Mouse (Mus musculus): Measurements from ENCODE around the gene Hoxa6. TPM values are rescaled to one million over a fixed set of nuclear protein-coding genes. Genes with fewer than 3 reads are reported as not detected.
A peak's percentile ranks its signal among the peaks of the same experiment; 100 is the strongest.

The Hoxa6 gene
- total RNA-seq, 4 experiments from 2014 or later = 3.6 to 9.5 (median 5.2) TPM

- DNase-seq = no peak
Measured at GRCm38 (mm10) chr6:52196811-52197210, 11.7 kb downstream of the Hoxa6 start.

- DNase-seq = no peak
Measured at GRCm38 (mm10) chr6:52194690-52195089, 13.8 kb downstream of the Hoxa6 start.

- peak; percentile 83 for DNase-seq
Measured at GRCm38 (mm10) chr6:52191860-52192550, 16.5 kb downstream of the Hoxa6 start.

- no peak for DNase-seq
Measured at GRCm38 (mm10) chr6:52190906-52191810, 17.4 kb downstream of the Hoxa6 start, which contains the start of gene Hoxa4. Gene Hoxa4, minus strand, starts transcription at chr6:52191753.

- DNase-seq = no peak
Measured at GRCm38 (mm10) chr6:52190410-52190809, 18.1 kb downstream of the Hoxa6 start.

- DNase-seq = no peak
Measured at GRCm38 (mm10) chr6:52189909-52190308, 18.6 kb downstream of the Hoxa6 start.

GRCm38 (mm10) chr6:52189172-52189591 lies 19.3 kb downstream of the Hoxa6 start:
- no peak for DNase-seq

GRCm38 (mm10) chr6:52186500-52186899 lies 22.0 kb downstream of the Hoxa6 start:
- no peak for DNase-seq

- no peak for DNase-seq
Measured at GRCm38 (mm10) chr6:52185834-52186233, 22.7 kb downstream of the Hoxa6 start.

- DNase-seq = no peak
Measured at GRCm38 (mm10) chr6:52185222-52185621, 23.3 kb downstream of the Hoxa6 start.

- no peak for DNase-seq
Measured at GRCm38 (mm10) chr6:52184668-52185067, 23.9 kb downstream of the Hoxa6 start.

GRCm38 (mm10) chr6:52183311-52184080 lies 25.0 kb downstream of the Hoxa6 start:
- DNase-seq = no peak

GRCm38 (mm10) chr6:52182793-52183192 lies 25.7 kb downstream of the Hoxa6 start:
- DNase-seq = no peak

- no peak for DNase-seq
Measured at GRCm38 (mm10) chr6:52182030-52182429, 26.5 kb downstream of the Hoxa6 start.

- no peak for DNase-seq
Measured at GRCm38 (mm10) chr6:52180726-52181125, 27.8 kb downstream of the Hoxa6 start.

- DNase-seq = no peak
Measured at GRCm38 (mm10) chr6:52180213-52180710, 28.3 kb downstream of the Hoxa6 start.

- no peak for DNase-seq
Measured at GRCm38 (mm10) chr6:52179690-52180089, 28.8 kb downstream of the Hoxa6 start.

GRCm38 (mm10) chr6:52178918-52179665 lies 29.4 kb downstream of the Hoxa6 start:
- DNase-seq = no peak

GRCm38 (mm10) chr6:52177806-52178205 lies 30.7 kb downstream of the Hoxa6 start:
- DNase-seq = no peak

GRCm38 (mm10) chr6:52177061-52177735 lies 31.3 kb downstream of the Hoxa6 start, which contains the start of gene 5730596B20Rik:
Gene 5730596B20Rik, plus strand, starts transcription at chr6:52177498.
- DNase-seq = no peak

GRCm38 (mm10) chr6:52176391-52176790 lies 32.1 kb downstream of the Hoxa6 start:
- DNase-seq = no peak

All from adrenal gland, adult 8-10 months (tissue).